Comparison of ENCODE assay signal across 10 mouse cellular contexts in the genomic region with DNA sequence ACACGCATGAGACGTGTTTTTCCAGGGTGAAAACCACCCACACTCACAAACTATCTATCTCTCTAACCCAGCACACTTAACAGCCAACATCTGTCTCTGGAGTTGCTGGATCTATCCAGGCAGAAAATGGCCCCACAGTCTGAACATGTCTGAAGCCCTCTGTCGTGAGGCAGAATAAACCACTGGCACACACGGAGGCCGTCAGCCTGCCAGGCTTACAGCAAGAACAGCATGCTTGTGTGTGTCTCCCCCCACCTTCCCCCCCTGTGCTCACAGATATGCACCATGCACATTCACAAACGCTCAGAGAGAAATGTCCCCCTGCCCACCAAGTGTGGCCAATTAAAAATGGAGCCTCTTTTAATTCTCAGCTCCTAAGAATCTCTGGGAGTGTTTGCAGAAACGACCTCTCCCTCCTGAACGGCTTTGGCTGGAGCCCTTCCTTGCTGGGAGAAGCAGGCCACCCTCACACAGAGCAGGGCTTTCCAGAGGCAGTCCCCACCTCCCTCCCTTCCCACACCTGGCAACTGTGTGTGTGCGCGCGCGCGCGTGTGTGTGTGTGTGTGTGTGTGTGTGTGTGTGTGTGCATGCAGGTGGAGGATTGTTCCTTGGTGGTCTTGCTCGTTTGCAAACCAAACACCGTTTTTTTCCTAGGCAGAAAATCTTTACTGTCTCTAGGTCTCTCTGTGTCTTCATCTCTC.
DNase-seq lines count a peak whose midpoint lies in the region; ATAC-seq lines count a peak whose summit lies in the region.
"Had no signal": no experiment of that assay in that cellular context is flagged by ENCODE, and none has a peak within 500 bp of the region (broad histone marks: within the 10 kb centered on the region; RNA-seq: fewer than 3 reads in every experiment).

No protein-coding gene starts in this region.

- H3K4me1 ChIP-seq in neural tube, embryonic 11.5 days (ENCODE audit: control insufficient read depth, insufficient read depth, low read length): peaks cover 8% of the 10 kb centered on the region; the same call in 1 of the 2 replicates
- peaks cover 33% of the 10 kb centered on the region for H3K4me1 ChIP-seq in hindbrain, embryonic 12.5 days
- H3K4me1 ChIP-seq in midbrain, embryonic 12.5 days: peaks cover 18% of the 10 kb centered on the region
- H3K4me1 ChIP-seq: liver, embryonic 13.5 days had no signal

- peak; percentile 34 for DNase-seq in neural tube, embryonic 11.5 days (ENCODE audit: low spot score)
- no peak for DNase-seq in neural tube, embryonic 10.5 days (ENCODE audit: extremely low spot score, low spot score)
- DNase-seq in adrenal gland, postnatal 36 days: no peak
- no peak for DNase-seq in right cerebral cortex, postnatal 4 days
- no peak for DNase-seq in T-cell, adult 2 months (ENCODE audit: low spot score)
- DNase-seq: cerebellum, adult 9-10 months; liver, embryonic 13.5 days had no signal

- H3K4me2 ChIP-seq in neural tube, embryonic 11.5 days (ENCODE audit: low read depth): no peak overlapping the region
- H3K4me2 ChIP-seq in hindbrain, embryonic 12.5 days (replicated peaks): no peak overlapping the region
- no peak overlapping the region for H3K4me2 ChIP-seq in midbrain, embryonic 12.5 days (replicated peaks)
- H3K4me2 ChIP-seq: heart, embryonic 15.5 days; liver, embryonic 13.5 days had no signal

- H3K9me3 ChIP-seq in neural tube, embryonic 11.5 days (ENCODE audit: control insufficient read depth, low read length): no peaks in the 10 kb centered on the region
- no peaks in the 10 kb centered on the region for H3K9me3 ChIP-seq in hindbrain, embryonic 12.5 days (replicated peaks)
- H3K9me3 ChIP-seq in midbrain, embryonic 12.5 days: no peaks in the 10 kb centered on the region
- H3K9me3 ChIP-seq: heart, embryonic 15.5 days; liver, embryonic 13.5 days had no signal

- H3K9ac ChIP-seq in neural tube, embryonic 11.5 days (ENCODE audit: low read length): no peak overlapping the region
- no peak overlapping the region for H3K9ac ChIP-seq in hindbrain, embryonic 12.5 days
- H3K9ac ChIP-seq in midbrain, embryonic 12.5 days (replicated peaks): no peak overlapping the region
- H3K9ac ChIP-seq: heart, embryonic 15.5 days; liver, embryonic 13.5 days had no signal

- no peaks in the 10 kb centered on the region for H3K27me3 ChIP-seq in neural tube, embryonic 11.5 days (ENCODE audit: control insufficient read depth, insufficient read depth, low read length)
- H3K27me3 ChIP-seq in hindbrain, embryonic 12.5 days: no peaks in the 10 kb centered on the region
- no peaks in the 10 kb centered on the region for H3K27me3 ChIP-seq in midbrain, embryonic 12.5 days
- H3K27me3 ChIP-seq: heart, embryonic 15.5 days; liver, embryonic 13.5 days had no signal

- H3K4me3 ChIP-seq in neural tube, embryonic 11.5 days (ENCODE audit: low read depth, low read length): no peak overlapping the region
- no peak overlapping the region for H3K4me3 ChIP-seq in hindbrain, embryonic 12.5 days
- H3K4me3 ChIP-seq in midbrain, embryonic 12.5 days: no peak overlapping the region
- H3K4me3 ChIP-seq: heart, embryonic 15.5 days; liver, embryonic 13.5 days had no signal

- H3K27ac ChIP-seq in neural tube, embryonic 11.5 days (ENCODE audit: low read depth, low read length): peak overlapping the region; percentile 53; the same call in 1 of the 2 replicates
- H3K27ac ChIP-seq in hindbrain, embryonic 12.5 days: peak overlapping the region; percentile 40
- 0 out of 2 replicates have a peak overlapping the region, but pooled peaks have one; percentile 5 for H3K27ac ChIP-seq in midbrain, embryonic 12.5 days (replicated peaks)
- H3K27ac ChIP-seq: heart, embryonic 15.5 days; liver, embryonic 13.5 days had no signal

- WGBS in neural tube, embryonic 11.5 days: 61% methylated on average over 16 of the region's 16 CpGs
- 53% methylated on average over 16 of the region's 16 CpGs for WGBS in hindbrain, embryonic 12.5 days
- WGBS in midbrain, embryonic 12.5 days: 54% methylated on average over 16 of the region's 16 CpGs

- no peak for ATAC-seq in neural tube, embryonic 11.5 days (ENCODE audit: insufficient read depth, low FRiP score, low TSS enrichment)
- 0 out of 2 replicates have a peak, but pooled peaks have one; percentile 30 for ATAC-seq in hindbrain, embryonic 12.5 days (ENCODE audit: low FRiP score)
- peak; percentile 24; the same call in 1 of the 2 replicates for ATAC-seq in midbrain, embryonic 12.5 days (ENCODE audit: low FRiP score, low read depth)

- H3K36me3 ChIP-seq in neural tube, embryonic 11.5 days (ENCODE audit: control insufficient read depth, insufficient read depth, low read length): no peaks in the 10 kb centered on the region
- H3K36me3 ChIP-seq in hindbrain, embryonic 12.5 days: no peaks in the 10 kb centered on the region
- no peaks in the 10 kb centered on the region for H3K36me3 ChIP-seq in midbrain, embryonic 12.5 days
- H3K36me3 ChIP-seq: heart, embryonic 15.5 days; liver, embryonic 13.5 days had no signal
